Mouse (Mus musculus) gastrocnemius, postnatal 10 days (tissue): Measurements from ENCODE around the gene Ppp1r14c. TPM values are rescaled to one million over a fixed set of nuclear protein-coding genes. Genes with fewer than 3 reads are reported as not detected.
A peak's percentile ranks its signal among the peaks of the same experiment; 100 is the strongest.
"Not testable (repeated sequence)": the region's sequence is repeated elsewhere in the genome, so short reads cannot be mapped to it uniquely, and the experiment has no call there.

Experiments used
- DNase-seq: peaks from one replicate; pipeline ENCODE4 v3.0.0; 2021; ENCODE audit warnings: mixed read lengths
- microRNA-seq, 2 experiments: library from miRNA; unstranded; fragments of <30 nt; microRNA quantifications; one replicate each; pipeline ENCODE4 v1.2.0; 2021
- total RNA-seq, 2 experiments: library from RNA; stranded (reverse); gene quantifications; 2 replicates each; pipeline ENCODE4 v1.2.3; 2021

Gene Ppp1r14c
- total RNA-seq, 2 experiments from 2014 or later = 102 to 106 TPM

GRCm38 (mm10) chr10:3460841-3461240, 95.0 kb downstream of the Ppp1r14c start:
- DNase-seq = no peak

- no peak for DNase-seq
Measured at GRCm38 (mm10) chr10:3466135-3466626, 100.3 kb downstream of the Ppp1r14c start.

- DNase-seq = no peak
Measured at GRCm38 (mm10) chr10:3468590-3468989, 102.7 kb downstream of the Ppp1r14c start.

GRCm38 (mm10) chr10:3476611-3477010, 110.8 kb downstream of the Ppp1r14c start:
- DNase-seq = no peak

- DNase-seq = no peak
Measured at GRCm38 (mm10) chr10:3479772-3480171, 113.9 kb downstream of the Ppp1r14c start.

- no peak for DNase-seq
Measured at GRCm38 (mm10) chr10:3490052-3490451, 124.2 kb downstream of the Ppp1r14c start.

GRCm38 (mm10) chr10:3496791-3497190, 130.9 kb downstream of the Ppp1r14c start:
- DNase-seq = no peak

- not testable (repeated sequence) for DNase-seq
Measured at GRCm38 (mm10) chr10:3500846-3501245, 135.0 kb downstream of the Ppp1r14c start.

GRCm38 (mm10) chr10:3507484-3508221, 141.8 kb downstream of the Ppp1r14c start:
- DNase-seq = peak; percentile 64

GRCm38 (mm10) chr10:3508222-3508588, 142.3 kb downstream of the Ppp1r14c start:
- DNase-seq = no peak

GRCm38 (mm10) chr10:3508746-3509145, 142.9 kb downstream of the Ppp1r14c start:
- no peak for DNase-seq

GRCm38 (mm10) chr10:3509663-3510277, 143.9 kb downstream of the Ppp1r14c start:
- no peak for DNase-seq

GRCm38 (mm10) chr10:3510486-3510885, 144.6 kb downstream of the Ppp1r14c start:
- DNase-seq = no peak

GRCm38 (mm10) chr10:3511401-3511800, 145.5 kb downstream of the Ppp1r14c start:
- no peak for DNase-seq

GRCm38 (mm10) chr10:3512620-3513305, 146.9 kb downstream of the Ppp1r14c start:
- DNase-seq = no peak

GRCm38 (mm10) chr10:3513947-3514346, 148.1 kb downstream of the Ppp1r14c start:
- no peak for DNase-seq

Small RNA genes within 50 kb of the gene (microRNA-seq; reads per million reads assigned to microRNA genes)
- 0 reads per million in 2 experiments for gene Gm24482

Other genes starting within 250 kb of the Ppp1r14c start
- not detected for gene H60c, start 98.3 kb upstream of the Ppp1r14c start, total RNA-seq
- under 1 TPM in 1 of 2 experiments, not detected in 1; 0.63 TPM for gene Iyd, start 174.2 kb downstream of the Ppp1r14c start, total RNA-seq